Mouse (Mus musculus) ES-CJ7 (cell line): ENCODE measurements around the gene Slc1a7.
A peak's percentile ranks its signal among the peaks of the same experiment; 100 is the strongest.

Experiments used
- DNase-seq: peaks from one replicate; pipeline ENCODE4 v3.0.0; 2011; ENCODE audit warnings: low read depth, low spot score

Slc1a7 gene

DNA sequence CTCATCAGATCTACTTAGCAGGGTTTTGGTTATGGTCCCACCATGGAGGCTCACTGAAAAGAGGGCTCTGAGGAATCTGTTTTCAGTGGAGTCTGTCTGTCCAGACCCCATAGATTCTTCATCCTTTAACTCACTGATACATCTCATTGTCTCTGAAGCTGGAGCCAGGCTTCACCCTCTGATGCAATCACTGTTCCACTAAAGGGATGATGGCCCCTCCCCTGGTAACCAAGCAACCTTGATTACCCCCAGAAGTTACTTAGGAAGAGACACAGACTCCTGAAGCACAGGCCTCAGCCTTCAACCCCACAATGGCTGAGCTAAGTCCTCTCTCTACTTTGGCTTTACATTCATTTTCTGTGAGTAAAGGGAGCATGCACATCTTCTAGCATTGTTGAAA lies 1.6 kb downstream of the Slc1a7 start:
- DNase-seq, result peak; percentile 21

DNA sequence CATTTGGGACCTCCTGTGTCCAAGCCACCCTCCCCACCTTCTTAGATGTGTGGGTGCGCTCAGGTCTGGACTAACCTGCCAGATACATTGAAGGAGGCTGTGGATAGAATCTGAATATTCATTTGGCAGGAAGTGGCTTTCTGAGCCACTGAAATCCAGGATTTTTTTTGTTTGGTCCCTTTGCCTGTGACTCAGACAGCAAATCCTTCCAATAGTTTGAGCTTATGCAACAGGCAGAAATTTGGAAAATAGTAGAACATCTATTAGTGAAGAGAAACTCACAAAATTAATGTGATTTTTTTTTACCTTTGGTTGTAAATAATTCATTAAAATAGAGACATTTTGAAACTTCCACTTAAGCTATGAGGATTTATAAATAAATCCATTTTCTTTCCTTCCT lies 3.0 kb downstream of the Slc1a7 start:
- DNase-seq, result no peak

DNA sequence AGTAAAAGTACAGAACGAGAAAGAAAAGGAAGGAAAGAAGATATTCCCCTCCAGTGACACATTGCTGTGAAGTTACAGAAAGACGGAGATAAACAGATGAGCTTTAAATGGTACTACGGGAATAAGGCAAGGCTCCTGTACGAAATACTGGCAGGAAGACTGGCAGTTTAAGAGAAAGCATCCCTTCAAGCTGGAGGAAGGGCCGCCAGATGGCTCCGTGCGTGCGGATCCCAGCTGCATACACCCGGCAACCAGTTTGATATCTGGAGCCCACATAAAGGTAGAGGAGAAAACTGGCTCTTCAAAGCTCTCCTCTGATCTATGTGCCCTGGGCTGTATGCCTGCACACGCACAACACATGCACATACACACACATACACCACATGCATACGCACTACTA lies 6.4 kb downstream of the Slc1a7 start:
- DNase-seq, result no peak

DNA sequence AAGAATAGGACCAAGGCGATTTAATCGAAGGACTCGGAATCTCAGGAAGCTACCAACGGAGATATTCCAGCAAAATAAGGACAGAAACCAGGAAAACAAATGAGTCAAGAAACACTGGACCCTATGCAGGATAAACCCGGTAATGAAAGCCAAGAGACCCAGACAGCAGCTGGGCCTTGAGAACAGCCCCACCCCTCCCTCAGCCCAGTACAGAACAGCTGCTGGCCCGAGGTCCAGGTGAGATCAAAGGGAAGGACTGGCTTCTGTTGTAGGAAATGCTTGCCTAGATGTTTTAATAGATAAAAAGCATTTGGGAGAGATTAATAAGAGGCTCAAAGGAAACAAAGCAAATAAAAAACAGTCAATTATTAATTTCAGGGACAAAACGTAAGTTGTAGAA lies 6.9 kb downstream of the Slc1a7 start:
- no peak for DNase-seq

DNA sequence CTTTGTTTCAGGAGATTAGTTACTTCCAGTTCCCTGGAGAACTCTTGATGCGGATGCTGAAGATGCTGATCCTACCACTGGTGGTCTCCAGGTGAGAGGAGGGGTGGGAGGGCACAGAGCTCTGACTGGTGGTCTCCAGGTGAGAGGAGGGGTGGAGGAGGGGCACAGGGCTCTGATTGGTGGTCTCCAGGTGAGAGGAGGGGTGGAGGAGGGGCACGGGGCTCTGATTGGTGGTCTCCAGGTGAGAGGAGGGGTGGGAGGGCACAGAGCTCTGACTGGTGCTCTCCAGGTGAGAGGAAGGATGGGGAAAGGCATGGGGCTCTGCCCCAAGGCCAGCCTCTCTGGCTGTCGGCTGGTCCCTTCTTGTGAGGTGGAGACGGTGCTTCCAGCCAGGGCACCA lies 9.5 kb downstream of the Slc1a7 start:
- DNase-seq, result no peak

DNA sequence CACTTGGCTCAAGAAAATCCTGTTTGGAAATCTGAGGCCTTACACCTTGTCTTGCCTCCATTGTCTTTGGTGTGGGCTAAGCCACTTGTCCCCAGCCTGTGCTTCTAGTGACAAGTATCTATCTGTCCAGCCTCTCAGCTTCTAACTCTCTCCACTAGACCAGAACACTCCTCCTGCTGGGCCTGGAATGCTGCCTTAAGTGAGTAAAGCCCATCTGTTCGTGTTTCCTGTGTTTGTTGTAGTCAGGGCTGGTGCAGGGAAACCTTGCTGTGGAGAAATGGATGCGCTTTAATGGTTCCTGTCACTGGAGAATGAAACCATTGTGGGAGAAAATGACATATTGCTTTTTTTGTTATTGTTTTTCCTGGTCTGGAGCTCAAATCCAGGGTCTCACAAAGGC lies 11.4 kb downstream of the Slc1a7 start:
- no peak for DNase-seq

DNA sequence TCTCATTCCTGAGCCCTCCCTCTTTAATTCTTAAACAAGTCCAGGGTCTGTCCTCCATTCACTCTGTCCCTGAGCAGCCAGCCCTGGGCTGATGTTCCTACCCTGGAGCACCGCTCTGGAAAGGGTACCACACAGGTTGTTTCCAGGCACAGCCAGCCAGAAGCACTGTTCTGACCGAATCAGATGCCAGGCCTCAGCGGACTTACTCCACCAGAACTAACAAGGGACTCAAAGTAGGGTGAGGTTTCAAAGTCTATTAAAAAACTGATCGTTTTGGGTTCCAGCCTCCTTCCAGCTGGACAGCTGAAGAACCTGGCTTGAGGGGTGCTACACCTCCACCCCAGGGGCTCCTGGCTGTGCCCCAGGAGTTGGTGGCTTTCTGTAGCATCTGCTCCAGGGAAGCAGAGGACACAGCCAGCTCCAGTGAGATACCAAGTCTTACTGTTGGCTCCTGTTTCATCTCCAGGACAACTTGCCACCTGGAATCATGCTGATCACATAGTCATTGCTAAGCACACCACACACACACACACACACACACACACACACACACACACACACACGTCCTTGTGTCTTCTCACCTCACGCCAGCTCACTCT lies 12.0 kb downstream of the Slc1a7 start:
- DNase-seq, result no peak

DNA sequence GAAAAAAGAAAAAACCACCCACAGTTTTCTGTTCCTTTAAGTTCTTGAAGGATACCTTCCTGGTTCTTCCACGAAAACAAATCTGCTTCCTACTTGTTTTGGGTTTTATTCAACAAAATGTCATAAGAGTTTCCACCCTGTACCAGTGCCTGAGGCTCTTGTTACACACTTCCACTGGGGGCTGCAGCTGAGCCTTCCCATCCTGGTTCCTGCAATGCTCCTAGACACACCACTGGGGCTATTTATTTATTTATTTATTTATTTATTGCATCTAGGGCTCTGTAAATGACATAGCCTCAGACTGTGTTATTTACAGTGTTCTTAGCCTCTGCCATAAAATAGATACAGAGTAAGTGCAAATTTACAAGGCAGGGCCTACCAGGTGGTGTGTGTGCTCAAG lies 15.6 kb downstream of the Slc1a7 start:
- DNase-seq, result no peak

DNA sequence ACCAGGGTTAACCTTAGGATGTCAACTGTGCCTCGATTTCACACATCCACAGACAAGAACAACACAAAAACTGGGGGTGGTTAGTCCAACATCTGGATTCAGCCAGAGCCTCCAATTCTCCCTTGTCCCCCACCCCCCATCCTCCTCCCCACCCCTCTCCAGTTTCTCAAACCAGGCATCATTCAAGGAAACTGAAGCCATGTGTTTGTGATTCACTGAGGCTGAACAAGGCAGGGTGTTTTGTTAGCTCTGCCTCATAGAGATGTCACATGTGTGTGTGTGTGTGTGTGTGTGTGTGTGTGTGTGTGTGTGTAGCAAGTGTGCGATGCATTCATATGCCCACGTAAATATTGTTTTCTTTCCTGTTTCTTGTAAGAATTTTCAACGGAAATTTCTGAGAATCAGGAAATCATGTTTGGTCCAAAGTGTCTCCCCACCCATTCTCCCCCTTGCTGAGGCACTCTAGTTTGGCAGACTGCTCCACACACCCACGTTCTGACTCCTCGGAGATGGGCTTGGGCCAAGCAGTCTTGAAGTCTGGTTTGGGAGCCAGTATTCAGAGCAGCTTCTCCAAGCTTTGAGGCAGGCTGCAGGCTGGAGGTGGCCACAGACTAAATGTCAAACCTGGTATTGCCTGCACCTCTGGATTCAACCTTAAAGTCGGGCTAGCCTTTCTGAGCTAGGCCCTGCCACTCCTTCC lies 16.3 kb downstream of the Slc1a7 start:
- DNase-seq, result no peak

DNA sequence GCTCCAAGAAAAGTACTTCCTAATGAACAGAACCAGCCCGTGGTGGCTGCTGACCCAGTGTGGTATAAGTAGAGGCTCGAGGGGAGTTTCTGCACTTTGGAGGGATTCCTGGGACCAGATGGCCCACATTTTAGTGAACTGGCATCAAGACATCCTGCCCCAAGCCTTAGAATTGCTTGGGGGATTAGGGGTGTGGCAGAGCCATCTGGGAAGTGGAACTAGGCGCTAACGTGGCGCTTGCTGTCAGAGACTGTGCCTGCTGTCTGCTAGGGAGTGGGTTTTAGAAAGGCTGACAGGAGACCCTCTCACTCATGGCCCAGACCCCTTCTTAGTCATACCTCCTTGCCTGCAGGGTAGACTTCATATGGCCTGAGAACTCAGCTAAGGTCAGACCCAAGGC lies 17.7 kb downstream of the Slc1a7 start:
- DNase-seq, result no peak

DNA sequence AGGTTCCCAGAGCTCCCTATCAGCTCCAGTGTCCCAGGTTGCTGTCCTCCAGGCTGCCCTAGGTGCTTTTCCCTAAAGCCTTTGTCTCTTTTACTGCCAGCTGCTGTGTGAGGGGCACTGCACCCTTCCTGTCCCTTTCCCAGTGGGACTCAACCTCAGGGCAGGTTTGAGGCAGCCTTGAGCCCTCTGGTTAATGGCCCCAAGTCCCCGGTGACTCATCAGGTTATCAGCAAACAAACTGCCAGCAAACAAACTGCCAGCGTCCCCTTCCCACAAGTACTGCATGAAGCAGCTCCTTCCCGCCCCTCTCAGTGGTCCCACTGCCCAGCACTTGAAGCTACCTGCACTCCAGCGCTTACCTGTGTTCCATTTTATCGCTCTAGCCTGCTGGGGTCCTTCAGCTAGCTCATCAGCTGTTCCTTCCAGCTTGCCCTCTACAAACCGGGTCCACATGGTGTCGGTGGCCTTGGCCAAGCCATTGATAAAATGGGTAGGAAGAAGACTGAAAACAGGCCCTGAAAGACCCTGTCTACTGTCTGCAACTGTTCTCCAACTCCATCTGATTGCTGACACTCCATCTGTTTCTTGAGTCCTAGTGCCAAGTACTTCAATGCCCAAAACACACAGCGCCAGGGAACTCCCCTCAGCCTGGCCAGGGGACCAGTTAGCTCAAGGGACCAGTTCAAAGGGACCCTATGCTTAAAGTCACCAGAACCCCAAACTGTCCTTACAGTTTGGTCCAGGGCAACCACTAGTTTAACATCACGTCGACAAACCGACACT lies 18.4 kb downstream of the Slc1a7 start:
- DNase-seq, result no peak

DNA sequence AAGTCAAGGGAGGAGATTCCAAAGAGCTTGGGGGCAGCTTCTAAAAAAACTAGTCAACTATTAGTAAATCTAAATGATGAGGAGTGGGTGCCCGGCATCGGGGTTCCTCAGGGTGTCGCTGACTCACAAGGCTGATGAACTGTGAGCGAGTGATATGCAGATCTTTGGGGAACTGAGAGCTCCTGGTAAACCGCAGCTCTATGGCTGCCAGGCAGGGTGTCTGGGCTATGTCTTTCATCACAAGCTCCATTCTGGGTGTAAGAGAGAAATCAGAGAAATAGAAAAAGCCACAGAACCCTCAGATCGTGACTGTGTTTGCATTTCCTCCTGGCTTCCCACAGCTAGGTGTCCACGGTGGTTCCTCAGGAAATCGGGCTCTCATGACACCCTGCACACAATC lies 20.8 kb downstream of the Slc1a7 start:
- no peak for DNase-seq

DNA sequence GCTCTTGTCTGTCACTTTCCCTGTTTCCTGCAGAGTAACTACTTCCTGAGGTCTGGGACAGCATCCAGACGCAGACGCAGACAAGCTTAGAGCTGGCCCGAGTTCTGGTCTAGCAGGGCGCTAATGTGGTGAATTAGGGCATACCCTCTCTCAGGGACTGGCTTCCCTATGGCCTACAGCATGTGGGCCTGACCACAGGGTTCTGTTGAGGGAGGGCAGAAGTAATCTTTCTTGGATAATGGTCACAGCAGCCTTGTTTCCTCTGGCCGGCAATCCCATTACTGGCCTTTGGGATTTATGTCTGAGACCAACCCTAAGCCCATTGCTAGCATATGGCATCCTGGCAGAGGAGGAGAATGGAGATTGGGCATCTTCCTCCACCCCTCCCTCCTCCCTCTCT lies 22.7 kb downstream of the Slc1a7 start:
- DNase-seq, result no peak

DNA sequence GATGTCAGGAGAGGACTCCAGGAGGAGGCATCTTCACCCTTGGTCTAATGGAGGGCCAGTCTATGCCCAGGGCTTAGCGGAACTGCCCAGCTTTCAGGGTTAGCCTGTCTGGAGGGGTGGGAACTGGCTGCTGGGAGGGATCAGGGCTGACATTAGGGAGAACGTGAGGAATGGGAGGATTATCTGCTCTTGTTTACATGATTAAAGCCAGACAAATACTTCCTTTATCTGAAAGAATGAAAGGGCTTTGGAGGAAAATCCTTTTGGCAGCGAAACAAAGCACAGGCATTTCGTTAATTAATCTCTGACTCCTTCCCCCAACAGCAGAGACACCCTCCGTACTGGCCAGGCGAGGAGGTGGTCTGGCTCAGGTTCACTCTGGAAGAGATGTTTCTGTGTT lies 23.7 kb downstream of the Slc1a7 start:
- no peak for DNase-seq

DNA sequence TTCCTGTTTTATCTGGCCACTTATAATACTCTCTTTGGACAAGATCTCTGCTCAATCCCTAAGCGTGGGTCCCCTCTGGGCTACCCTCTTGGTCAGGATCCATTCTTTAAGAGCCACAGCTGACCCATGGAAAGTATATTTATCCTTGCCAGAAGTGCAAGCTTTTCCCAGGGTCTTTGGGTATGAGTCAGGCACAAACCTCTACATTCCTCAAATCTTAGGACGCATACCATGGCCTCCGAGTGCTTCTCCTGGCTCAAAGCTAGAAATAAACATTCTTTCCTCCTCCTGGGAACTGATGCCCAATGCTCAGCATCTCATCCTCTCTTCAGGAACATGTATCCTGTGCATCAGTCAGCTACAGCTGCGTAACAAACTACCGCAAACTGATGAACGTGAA lies 26.9 kb downstream of the Slc1a7 start:
- DNase-seq, result no peak

DNA sequence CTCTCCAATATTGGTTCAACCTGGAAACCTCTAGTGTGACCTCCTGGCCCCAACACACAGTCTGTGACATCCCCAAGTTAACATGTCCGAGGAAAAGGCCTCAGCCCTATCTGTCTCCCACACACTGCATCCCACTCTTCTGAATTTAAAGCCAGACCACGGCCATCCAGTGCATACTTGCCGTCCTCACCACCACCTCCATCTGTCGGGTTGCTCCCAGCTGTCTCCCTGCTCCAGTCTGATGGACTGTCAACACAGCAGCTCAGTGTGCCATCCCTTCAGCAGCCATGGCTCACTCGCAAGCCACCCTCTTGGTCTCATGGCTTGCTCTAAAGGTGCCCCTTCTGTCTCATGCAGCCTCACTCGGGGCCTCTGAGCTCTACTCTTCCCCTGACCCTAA lies 27.6 kb downstream of the Slc1a7 start:
- no peak for DNase-seq

DNA sequence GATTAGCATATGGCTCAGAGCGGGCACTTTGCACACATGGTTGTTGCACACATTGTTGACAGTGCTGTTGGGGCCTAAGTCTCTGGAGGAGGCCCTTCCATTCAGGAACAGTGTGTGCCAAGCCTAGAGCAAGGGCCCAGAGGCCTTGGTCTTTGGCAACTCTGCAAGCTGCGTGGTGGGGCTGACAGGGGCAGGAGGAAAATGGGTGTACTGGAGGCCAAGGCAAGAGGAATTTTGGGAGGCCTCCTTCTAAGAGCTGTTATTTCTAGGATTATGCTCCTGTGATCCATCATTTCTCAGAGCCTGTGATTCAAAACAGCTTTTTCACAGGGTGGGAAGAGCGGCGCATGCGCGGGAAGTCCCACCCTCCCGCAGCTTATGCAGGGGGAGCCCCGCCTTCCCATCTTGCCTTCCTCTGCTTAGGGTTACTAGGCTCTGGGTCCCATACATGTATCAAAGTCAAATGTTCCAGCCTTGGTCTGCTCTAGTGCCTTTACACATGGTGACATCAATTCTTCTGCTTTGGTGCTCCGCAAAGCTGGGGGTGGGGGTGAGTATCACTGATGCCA lies 28.4 kb downstream of the Slc1a7 start:
- DNase-seq, result no peak

DNA sequence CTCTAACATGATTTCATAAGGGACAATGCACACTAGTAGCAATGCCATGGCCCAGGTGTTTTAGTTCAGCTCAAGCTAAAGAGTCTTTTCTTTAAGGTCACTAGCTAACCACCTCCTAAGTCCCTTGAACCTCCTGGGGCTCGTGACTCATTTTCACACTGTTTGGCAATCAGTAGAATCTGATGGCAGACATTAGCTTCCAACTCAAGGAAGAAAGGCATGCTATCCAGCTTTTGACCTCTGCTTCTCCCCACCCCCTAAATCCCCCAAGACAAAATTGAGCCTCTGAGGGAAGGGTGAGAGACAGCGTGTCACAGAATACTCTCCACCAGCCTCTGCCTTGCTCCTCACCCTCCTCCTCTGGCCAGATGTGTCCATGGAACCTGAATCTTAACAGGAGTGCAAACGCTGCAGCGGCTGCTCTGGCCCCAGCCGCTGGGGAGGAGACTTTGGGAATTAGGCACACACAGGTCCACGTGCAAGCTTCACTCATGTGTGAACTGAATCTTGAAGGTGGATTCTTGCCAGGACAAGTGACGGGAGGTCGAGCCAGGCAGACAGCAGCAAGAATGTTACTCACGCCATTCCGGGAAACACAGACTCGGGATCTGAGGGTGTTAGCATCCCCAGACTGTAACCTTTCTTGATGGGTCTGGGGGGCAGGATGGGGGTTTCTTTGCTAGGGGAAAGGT lies 30.7 kb downstream of the Slc1a7 start:
- DNase-seq, result no peak

DNA sequence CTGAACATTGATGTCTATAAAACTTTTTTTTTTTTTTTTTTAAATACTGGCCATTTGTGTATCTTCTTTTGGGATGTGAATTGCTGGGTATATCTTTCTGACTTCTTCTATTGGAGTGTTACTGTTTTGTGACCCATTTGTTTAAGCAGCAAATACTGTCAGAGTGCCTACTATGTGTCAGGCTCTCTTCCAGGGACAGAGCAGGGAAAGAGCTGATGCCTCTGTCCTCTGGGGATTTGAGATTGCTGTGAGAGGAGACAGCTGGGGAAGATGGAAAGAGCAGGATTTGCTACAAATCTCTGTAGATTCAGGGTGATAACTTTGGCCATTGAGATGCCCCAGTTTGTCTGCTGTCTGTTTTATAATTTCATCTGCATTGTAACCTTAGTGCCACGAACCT lies 31.2 kb downstream of the Slc1a7 start:
- DNase-seq, result no peak

DNA sequence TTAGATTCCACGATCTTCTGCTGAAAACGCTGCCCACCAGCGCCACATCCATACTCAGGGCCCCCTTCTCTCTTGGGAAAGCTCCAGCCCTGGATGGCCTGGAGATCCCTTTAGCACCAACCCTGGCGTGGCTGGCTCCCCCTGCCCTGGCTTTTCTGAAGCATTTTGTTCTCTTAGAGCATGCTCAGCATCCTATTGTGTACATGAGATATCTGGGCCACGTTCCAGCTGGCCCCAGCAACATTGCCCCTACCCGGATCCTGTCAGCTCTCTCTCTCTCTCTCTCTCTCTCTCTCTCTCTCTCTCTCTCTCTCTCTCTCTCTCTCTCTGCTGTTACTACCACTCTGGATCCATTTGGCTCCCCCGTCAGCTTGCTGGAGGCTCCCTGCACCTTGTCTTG lies 37.2 kb downstream of the Slc1a7 start:
- no peak for DNase-seq

DNA sequence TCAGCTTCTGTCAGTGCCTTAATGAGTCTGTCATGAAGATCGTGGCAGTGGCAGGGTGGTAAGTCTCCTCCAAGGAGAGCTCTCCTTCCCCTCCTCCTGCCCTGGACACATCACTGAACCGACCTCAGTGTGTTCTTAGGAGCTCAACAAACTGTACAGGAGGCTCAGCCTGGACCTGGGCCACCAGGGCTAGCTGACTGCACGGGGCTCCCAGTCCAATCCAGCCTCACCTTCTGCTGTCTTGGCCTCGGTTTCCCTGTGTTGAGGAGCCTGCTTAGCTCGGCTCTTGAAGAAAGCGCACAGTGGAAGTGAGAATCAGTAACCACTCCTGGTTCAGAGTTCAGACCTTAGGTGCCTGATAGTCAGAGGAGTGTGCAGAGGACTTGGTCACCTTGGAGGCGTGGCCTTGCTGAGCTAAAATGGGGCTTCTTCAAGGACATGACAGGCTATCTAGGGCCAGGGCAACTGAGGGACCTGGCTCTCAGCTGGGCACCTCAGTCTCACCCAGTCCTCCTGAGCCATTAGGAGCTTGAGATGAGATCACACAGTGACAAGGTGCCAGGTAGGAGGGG lies 39.5 kb downstream of the Slc1a7 start:
- no peak for DNase-seq

DNA sequence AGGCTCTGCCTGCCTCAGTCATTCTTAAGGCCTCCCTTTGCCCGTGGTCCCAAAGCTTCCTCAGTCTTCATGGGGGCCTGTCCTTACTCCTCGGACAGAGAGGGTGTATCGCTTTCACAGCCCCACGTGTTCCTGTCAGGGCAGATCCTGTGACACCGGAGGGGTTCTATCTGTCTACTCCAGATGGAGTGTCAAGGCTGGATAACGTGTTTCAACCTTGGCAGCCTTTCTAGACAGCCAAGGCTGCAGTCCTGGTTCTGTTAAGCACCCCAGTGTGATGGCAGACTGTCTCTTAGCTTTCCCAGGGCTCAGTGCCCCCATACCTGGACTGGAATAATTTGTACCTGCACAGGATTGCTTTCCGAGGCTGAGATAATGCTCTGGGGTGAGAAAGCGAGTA lies 40.4 kb downstream of the Slc1a7 start:
- no peak for DNase-seq
